Mouse (Mus musculus) A20 (cell line): Measurements from ENCODE around the gene Ak8.

Experiments
- DNase-seq: peaks from one replicate; pipeline ENCODE4 v3.0.0-alpha.2; 2011; ENCODE audit warnings: low read depth, low spot score

Gene Ak8

DNA sequence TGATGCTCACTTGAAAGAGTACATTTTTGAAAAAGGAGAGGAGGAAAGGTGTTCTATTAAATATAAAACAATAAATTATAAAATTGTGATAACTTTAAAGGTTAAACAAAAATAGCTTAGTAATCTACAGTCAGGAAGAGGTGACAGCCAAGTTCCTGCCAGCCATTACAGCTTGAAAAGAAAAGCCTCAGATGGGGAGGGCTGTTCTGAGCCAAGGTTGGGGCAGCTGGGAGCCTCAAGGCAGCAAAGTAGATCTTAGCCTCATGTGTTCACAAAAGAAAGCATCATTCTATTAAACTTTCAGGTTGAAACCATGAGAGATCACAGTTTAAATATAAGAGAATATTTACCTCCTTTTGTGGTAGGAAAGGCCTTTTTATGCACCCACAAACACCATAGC lies 30.7 kb downstream of the Ak8 start:
- DNase-seq = no peak

DNA sequence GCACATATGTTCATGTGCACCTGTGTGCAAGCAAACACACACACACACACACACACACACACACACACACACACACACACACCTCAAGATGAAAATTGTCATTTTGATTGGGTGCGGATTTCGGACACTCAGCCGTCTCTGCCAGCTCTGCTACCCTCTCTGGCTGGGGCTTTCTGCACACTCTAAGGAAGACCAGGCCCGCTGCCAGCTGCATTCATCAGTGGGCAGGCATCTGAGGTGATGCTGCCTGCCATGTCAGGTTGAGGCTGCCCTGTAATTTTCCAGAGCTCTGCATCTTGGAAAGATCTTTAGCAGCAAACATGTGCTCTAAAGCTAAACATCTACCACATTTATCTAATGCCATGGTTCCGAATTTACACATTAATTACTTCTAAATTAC lies 37.1 kb downstream of the Ak8 start:
- DNase-seq = no peak

DNA sequence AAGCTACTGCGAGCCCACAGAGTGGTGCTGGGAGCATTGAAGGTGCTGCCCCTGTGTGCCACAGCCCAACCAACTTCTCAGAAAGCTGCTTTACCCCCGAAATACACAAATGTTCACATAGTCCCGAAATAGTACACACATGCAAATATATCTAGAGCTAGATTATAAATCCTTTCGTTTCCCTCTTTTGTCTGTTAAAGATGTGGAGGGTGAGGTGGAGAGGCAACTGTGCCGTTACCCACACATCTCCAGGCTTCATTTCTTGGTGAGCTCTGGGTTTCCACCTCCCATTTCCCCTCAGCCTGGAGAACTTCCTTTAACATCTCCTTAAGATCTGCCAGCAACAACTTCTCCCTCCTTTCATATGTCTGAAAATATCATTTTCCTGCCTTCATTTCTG lies 40.2 kb downstream of the Ak8 start:
- peak; percentile 83 for DNase-seq

DNA sequence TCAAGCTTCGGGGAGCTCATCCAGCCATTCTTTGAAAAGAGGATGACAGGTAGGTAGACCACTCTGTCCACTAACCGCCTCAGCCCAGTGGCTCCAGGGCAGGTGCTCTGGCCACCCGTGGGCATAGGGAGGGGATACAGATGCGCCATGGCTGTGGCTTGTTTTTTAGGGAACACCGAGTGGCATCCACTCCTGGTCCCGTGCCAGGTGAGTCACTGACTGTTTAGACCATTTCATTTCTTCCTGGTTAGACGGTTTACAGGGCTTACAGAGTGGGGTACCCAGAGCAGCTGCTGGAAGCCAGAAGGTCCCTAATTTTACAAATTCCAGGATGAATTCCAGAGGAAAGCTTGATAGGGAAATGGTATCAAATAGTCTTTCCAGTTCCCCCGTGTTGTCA lies 42.7 kb downstream of the Ak8 start:
- DNase-seq = no peak

DNA sequence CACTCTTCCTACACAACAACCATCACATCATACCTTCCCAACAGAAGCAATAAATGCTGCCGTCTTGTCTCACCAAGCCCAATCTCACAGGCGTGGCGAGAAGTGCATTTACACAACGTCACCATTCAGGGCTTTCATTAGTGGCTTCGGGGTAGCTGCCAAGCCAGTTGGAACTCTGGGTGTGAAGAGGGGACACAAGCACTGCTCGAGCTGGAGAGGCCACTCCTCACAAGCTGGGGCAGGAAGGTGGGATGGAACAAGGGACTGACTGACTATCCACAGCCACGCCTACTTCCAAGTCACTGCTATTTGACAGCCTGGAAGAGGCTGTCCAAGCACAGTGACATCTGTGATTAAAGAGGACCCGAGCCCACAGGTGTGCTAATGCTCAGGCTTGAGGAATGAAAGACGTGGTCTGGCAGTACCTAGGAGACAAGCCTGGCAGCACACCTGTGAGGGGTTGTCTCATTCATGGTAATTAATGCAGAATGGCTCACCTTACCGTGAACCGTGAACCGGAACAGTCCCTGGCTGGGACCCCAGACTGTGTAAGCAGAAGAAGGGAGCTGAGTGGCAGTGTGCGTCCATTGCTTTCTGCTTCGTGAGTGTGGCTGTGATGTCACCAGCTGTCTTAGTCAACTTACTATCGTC lies 46.8 kb downstream of the Ak8 start:
- peak; percentile 31 for DNase-seq

DNA sequence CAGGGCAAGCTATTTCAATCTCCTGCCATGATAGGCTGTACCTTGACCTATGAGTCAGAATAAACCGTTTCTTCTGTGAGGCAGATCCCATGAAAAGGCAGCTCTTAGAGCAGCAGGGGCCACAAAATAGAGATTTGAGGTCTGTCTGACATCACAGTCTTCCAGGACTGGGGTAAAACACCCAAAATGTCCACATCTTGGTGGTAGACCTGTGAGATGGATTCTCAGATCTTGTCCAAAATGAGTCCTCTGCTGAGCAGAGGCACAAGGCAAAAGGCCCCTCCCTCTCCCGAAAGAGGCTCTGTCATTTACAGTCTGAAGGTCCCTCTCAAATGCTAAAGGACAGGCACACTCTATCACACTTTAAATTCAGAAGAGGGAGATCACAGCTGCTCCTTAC lies 47.7 kb downstream of the Ak8 start:
- no peak for DNase-seq

DNA sequence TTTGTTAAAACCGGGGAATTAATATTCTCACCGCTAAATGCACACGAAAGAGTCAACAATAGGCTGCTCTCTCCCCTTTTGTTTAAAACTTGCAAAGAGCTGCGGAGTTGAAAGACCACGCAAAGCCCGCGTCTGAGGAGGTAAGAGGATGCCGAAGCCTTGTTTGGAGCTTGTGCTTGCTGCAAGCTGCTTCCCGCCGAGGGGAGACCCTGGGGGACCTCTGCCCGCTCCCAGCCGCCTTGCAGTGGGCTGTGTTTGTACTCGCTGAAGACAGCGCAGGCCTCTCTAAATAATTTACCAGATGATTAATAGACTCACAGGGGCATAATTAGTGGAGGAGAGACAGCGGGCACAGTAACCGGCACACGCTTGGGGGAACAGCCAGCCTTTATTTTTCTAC lies 51.2 kb downstream of the Ak8 start:
- DNase-seq = no peak

DNA sequence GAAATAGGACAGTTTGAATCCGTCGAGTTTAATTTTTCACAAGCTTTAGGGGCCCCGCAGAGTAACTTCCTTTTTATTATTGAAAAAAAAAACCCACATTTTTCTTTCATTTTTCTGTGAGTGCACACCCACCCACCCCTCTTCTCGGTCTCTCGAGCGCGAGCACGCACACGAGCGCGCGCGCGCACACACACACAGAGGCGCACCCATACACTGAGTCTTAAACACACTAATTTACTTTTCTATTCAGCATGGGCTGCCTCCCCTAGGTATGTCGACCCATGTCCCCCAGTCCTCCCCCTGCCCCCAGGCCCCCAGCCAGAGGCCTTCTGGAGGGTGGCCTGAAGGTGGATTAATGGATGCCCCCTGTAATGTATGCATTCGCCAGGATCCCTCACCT lies 51.7 kb downstream of the Ak8 start:
- no peak for DNase-seq

DNA sequence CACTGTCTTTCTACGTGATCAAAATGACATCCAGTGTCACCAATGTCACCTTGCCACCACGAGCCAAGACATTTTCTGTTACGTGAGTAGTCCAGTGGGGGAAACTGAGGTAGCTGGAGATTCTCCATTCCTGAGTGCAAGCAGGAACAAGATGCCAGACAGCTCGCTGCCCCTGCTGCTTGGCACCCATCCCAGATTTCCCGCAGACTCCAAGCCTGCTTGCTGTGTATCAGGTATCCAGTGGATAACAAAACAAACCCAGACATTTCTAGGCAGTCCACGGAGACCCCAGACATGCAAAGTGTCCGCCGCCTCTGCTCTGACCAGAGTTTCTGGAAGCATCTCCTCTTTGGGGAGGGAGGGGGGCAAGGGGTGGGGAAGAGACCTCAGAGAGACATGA lies 52.4 kb downstream of the Ak8 start:
- DNase-seq = no peak

DNA sequence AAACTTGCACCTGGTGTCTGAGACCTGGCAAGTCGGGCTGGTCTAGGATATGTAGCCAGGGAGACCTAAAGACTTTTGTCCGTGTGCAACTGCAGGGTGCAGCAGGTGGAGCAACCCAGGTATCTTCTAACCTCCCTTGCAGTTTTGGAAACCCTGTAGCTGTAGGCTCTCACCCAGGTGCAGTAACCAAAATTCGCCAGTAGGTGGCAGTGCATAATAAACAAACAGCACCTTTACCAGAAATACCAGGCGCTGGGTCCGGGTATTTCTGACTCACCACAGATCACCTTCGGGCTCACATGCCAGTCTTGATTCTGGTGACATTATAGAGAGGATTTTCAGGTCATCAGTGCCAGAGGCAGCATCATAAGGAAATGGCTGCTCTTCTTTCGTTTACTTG lies 55.5 kb downstream of the Ak8 start:
- peak; percentile 83 for DNase-seq

DNA sequence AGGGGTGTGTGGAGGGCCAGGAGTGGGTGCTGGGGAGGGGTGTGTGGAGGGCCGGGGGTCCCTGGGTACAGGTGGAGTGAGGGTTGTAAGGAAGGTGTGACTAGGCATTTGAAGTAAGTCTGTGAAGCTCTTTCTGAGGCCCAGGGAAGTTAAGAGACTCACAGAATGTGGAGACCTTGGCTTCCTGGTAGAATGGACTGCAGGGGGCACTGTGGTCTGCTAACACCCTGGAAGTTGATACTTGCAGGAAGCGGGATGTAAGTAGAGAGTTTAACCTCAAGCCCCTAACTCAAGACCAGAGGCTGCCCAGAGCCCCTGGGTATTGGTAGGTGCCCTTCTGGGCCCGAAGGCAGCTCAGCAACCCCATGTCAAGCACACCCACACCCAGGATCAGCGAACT lies 56.2 kb downstream of the Ak8 start:
- DNase-seq = peak; percentile 58

DNA sequence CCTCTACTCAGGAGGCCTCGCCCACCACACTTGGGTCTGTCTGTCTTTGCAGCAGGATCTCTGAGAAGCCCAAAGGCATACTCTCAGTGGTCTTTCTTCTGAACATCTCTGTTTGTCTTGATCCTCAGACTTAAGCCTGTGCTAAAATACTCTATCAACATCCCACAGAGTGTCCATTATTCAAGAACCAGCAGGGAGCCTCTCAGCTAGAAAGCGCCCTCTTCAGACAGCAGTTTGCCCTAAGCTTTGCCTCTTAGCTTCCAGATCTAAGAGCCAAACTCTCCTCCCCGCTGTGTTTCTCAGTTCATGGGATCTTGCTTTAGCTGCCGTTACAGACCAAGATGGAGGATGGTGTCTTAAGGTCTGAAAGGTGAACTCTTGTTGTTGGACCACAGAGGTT lies 59.5 kb downstream of the Ak8 start:
- DNase-seq = no peak

DNA sequence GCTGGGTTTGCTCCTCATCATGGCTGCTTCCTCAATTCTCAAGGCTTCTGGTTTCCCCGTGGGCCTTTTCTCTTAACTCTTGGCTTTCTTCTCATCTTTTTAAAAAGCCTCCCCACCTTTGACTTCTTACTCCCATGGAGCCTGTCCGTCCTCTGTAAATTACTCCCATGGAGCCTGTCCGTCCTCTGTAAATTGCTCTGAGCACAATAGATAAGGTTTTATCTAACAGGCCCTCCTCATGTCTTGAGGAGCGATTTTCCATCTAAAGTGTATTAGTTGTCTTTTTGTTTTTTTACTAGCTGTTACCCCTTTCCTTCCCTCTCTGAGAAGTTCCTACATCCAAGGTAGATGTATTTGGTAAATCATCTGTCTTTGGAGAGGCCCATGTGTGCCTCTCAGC lies 66.6 kb downstream of the Ak8 start:
- DNase-seq = no peak

DNA sequence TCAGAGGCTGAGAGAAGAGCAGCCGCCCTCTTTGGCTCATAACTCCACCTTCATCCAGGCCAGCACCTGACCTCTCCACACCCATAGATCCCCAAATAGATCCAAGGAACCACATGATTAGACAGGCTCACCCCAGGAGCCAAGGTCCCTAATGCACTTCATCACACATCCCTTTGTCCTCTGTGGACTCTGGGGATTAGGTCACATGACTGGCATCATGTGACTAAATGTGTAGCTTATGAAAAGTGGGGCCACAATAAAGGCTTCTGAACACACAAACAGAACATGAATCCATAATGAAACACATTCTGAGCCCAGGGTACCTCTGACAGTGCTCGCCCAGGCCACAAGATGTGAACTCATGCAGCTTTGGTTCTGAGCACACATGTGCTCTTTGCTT lies 67.1 kb downstream of the Ak8 start:
- DNase-seq = no peak

DNA sequence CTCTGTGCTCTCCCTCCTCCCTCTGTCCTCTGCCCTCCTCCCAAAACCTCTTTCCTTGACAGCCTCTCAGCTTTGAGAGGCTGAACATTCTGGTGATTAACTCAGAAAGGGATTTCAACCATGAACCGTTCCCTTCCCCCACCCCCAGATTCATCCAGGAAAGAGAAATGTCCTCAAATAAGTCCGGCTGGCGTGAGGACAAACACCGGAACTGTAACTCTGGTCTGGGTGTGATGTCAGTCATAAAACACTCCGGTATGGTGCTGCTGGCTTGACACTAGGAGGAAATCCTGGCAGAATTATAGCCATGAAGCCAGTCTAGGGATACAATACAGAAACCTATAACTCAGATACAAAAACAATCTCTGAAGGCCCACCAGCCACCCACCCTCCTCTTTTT lies 70.7 kb downstream of the Ak8 start:
- DNase-seq = no peak

DNA sequence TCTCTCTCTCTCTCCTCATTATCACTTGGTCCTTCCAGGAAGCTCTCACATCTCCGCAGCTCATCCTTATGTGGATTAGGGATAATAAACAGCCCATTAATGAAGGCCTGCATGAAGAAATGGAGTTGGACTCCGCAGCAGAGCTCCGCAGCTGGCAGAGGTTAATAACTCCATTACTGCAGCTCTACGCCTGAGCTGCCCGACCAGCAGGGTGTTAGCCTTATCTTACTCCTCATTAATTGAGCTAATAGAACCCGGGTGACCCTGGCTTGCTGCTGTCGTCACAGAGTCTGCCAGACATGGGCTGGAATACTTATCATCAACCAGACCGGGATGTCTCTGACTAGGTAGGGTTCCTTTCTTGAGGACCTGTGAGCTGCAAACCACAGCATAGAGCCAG lies 74.1 kb downstream of the Ak8 start:
- no peak for DNase-seq

DNA sequence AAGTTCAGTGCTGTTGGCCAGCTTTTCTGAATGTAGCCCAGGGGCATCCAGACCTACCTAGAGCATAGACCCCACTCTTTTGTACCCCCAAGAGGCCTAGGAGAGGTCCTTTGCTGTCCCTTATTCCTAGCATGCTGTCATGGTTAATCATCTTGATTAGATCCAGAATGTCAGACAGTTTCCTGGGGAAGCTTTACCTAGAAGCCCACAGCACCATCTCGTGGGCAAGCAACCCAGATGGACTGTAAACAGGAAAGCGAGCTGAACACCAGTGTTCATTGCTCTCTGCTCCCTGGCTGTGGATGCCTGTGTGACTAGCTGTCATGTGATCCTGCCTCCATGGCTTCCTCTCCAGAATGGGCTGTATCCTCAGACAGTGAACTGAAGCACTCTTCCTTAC lies 76.8 kb downstream of the Ak8 start:
- no peak for DNase-seq

DNA sequence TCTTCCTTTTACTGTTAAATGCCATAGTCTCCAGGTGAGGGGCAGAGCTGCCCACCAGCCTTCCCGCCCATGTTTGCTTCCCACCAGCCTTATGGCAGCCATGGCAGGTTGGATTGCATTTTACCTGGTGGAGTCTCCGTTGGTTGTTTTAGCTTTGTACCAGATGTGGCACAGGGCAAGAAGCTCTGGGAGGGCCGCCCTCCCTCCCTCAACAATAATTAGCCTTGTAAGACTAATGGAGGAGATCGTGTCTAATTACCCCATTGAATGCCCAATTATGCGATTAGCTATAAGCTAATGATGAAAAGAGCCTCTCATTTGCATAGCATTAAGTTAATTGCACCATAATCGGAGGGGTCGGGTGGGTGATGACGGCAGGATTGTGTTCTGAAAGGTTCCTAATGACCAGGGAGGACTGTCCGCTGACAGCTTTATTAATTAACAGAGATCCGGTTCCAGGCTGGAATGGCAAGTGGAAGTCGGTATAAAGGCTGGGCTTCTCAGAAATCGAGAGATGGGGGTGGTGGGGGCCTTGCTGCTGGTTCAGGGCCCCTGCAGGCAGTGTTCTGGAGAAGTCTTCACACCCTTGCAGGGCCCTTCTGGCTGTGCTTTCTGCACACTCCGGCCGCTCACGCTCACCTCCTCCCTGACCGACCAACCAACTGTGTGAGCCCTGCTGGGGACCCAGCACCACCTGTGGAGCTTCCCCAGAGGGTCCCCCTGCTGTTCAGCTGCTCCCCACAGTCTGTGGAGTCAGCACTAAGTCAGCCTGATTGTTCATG lies 80.2 kb downstream of the Ak8 start:
- no peak for DNase-seq

DNA sequence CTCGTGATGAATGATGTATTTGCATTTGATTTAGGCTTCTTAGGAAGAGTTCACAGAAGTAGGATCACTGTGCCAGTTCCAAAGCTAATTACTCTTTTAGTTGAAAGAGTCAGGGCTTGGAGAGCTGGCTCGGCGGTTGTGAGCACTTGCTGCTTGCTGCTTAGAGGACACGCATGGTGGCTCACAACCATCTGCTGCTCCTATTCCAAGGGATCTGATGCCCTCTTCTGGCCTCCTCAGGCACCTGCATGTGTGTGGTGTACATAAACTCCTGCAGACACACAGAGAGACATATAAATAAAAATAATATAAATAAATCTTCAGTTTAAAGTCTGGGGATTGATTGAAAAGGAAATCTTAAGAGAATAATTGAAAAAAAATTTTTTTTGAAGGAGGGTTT lies 81.3 kb downstream of the Ak8 start:
- peak; percentile 16 for DNase-seq

DNA sequence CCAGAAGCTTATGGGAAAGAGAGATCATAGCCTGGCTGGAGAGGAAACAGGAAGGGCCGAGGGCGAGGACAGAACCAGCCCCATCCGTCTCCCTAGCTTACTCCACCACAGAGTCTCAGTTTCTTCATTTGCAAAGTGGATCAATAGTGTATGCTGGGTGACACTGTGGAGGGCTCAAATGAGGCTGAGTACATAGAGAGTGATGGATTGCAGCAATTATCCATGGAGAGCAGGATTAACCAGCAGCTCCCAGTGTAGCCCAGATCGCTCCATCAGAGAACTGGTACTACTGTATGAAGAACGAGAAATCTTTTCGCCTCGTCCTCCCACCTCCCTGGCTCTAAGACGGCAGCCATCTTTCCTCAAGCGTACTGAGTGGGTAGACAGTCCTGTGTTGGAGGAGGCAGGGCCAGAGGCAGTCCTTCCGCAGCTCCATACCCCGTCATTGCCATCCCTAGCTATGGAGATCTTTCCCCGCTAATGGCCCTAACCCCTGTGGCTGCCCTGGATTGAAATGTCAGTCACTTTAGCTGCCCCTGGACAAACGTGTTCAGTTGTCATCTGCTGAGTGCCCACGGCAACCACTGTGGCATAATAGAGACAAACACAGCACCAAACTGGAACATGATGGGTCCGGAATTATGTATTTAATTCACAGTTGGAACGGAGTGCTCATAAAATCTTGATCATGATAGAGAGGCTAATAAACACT lies 86.5 kb downstream of the Ak8 start:
- DNase-seq = no peak

DNA sequence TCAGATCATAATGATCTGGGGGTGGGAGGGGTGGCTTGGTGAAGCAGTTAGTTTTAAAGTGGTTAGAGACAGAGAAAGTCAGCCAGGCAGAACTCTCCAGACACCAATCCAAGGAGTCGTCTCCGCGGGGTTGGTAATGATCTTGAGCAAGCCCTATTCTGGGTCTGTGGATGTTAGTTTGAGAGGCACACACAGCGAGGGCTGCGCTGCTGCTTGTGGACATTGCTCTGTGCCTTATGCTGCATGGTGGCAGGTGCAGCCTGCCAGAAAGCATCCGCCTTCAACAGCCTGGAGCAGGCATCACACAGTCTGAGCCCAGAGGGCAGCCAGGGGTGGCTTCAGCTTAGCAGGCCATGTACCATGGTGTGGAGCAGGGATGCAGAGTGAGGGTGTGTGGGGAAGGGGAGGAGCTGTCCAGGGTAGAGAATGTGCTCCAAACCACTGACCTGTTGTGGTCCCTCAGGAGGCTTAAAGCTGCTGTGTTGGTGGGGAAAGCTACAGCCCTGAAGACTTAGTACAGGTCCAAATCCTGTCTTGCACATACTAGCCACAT lies 87.2 kb downstream of the Ak8 start:
- no peak for DNase-seq

DNA sequence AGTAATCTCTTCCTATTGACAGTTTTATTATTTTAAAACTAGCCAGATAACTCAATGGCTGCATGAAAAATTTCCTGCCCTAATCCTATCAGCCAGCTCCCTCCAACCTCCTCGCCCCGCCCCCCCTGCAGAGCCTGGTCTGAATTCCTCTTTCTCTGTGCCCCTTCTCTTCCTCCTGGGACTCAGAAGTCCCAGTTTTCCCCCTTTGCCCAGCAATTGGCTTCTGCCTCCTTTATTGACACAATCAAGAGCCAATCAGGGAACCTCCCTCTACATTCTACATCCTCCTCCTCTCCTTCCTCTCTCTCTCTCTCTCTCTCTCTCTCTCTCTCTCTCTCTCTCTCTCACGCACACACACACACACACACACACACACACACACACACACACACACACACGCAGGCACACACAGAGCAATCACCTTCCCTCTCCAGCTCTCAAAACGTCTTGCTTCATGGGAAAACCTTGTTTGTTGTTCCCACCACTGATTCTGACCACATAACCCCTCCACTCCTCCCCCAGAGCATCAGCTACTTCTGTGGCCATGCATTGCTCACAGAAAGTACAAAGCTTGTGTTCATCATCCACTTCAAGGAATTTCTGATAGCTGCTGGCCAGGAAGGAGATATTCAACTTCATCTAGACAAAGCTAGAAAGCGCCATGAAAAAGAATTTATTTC lies 93.1 kb downstream of the Ak8 start:
- DNase-seq = peak; percentile 13
